In genomic region chr6:121130773-121131172, GRCm38 (mm10) we compare ENCODE assay signal across 8 mouse cellular contexts. TPM values are rescaled to one million over a fixed set of nuclear protein-coding genes. Genes with fewer than 3 reads are reported as not detected.
A peak's percentile ranks its signal among the peaks of the same experiment; 100 is the strongest.
DNase-seq lines count a peak whose midpoint lies in the region; ATAC-seq and TF ChIP-seq lines count a peak whose summit lies in the region.

Gene Mical3, minus strand, starts transcription at chr6:121130999.

- H3K4me1 ChIP-seq in hindbrain, postnatal 0 days (ENCODE audit: insufficient read depth, low read length) = 0 out of 2 replicates have a peak, but pooled peaks cover 3% of the 10 kb centered on the region
- peaks cover 8% of the 10 kb centered on the region for H3K4me1 ChIP-seq in liver, embryonic 11.5 days (replicated peaks; ENCODE audit: control insufficient read depth, insufficient read depth, low read length)

- no peaks in the 10 kb centered on the region for H3K27me3 ChIP-seq in hindbrain, postnatal 0 days (ENCODE audit: insufficient read depth, low read length)
- peaks cover 39% of the 10 kb centered on the region for H3K27me3 ChIP-seq in liver, embryonic 11.5 days (replicated peaks; ENCODE audit: control insufficient read depth, insufficient read depth, low read length)

- H3K36me3 ChIP-seq in hindbrain, postnatal 0 days (ENCODE audit: insufficient read depth, low read length) = no peaks in the 10 kb centered on the region
- H3K36me3 ChIP-seq in liver, embryonic 11.5 days (ENCODE audit: control insufficient read depth, insufficient read depth, low read length) = no peaks in the 10 kb centered on the region

- peak; percentile 53 for TF ChIP-seq CTCF in hindbrain, postnatal 0 days (IDR thresholded peaks at IDR 0.05; ENCODE audit: low read depth)

- under 1% methylated on average over 17 of the region's 17 CpGs for WGBS in hindbrain, postnatal 0 days
- WGBS in liver, embryonic 11.5 days = 2% methylated on average over 17 of the region's 17 CpGs

- H3K9me3 ChIP-seq in hindbrain, postnatal 0 days (ENCODE audit: low read length) = no peaks in the 10 kb centered on the region
- H3K9me3 ChIP-seq in liver, embryonic 11.5 days (ENCODE audit: control insufficient read depth, low read length) = no peaks in the 10 kb centered on the region

- peak within 1 kb of the TSS; percentile 40 for H3K4me3 ChIP-seq in hindbrain, postnatal 0 days (ENCODE audit: low read length)
- peak within 1 kb of the TSS; percentile 37 for H3K4me3 ChIP-seq in liver, embryonic 11.5 days (ENCODE audit: low read depth, low read length)

- DNase-seq in CD4-positive, CD25-positive, alpha-beta regulatory T cell, adult 2 months (ENCODE audit: low read depth, low spot score) = peak; percentile 76
- DNase-seq in R1 (ENCODE audit: low read depth, low spot score) = peak; percentile 83
- peak; percentile 39 to 61 for DNase-seq in cerebellum, postnatal 4 days (ENCODE audit: low spot score in 2 of 2)
- DNase-seq in frontal cortex, postnatal 36 days (ENCODE audit: low spot score in 2 of 2) = peak; percentile 77 to 79
- DNase-seq in hindbrain, postnatal 0 days (ENCODE audit: low spot score) = peak; percentile 88
- no peak for DNase-seq in liver, embryonic 11.5 days (ENCODE audit: low spot score)
- DNase-seq in right cerebral cortex, adult 18-20 months = peak; percentile 87
- no peak for DNase-seq in urinary bladder, postnatal 10 days (ENCODE audit: low spot score)

- H3K9ac ChIP-seq in hindbrain, postnatal 0 days (replicated peaks; ENCODE audit: low read length) = peak within 1 kb of the TSS; percentile 57
- H3K9ac ChIP-seq in liver, embryonic 11.5 days (ENCODE audit: low read depth, low read length) = peak within 1 kb of the TSS; percentile 28; the same call in 1 of the 2 replicates

- peak within 1 kb of the TSS; percentile 88 for H3K27ac ChIP-seq in hindbrain, postnatal 0 days
- no peak within 1 kb of the TSS; the same call in 1 of the 2 replicates for H3K27ac ChIP-seq in liver, embryonic 11.5 days (ENCODE audit: low read depth, low read length)

- peak within 1 kb of the TSS; percentile 68 for H3K4me2 ChIP-seq in hindbrain, postnatal 0 days (ENCODE audit: low read depth, low read length)
- H3K4me2 ChIP-seq in liver, embryonic 11.5 days = peak within 1 kb of the TSS; percentile 85

- ATAC-seq in hindbrain, postnatal 0 days = peak; percentile 76
- ATAC-seq in liver, embryonic 11.5 days (replicated peaks; ENCODE audit: low FRiP score) = no peak

RNA-seq across cellular contexts. Expression of gene Mical3, which starts in this region (rescaled TPM):
- total RNA-seq in hindbrain, postnatal 0 days (2014; rRNA removed) = 60.2 and 66.9 TPM in 2 replicates
- 19.3 and 19.8 TPM in 2 replicates for polyA plus RNA-seq in hindbrain, postnatal 0 days (2015; fragmentation: Nextera tagmentation; extraction: Ambion mirVana)
- 16.6 and 20.2 TPM in 2 replicates for polyA plus RNA-seq in liver, embryonic 11.5 days (2014; fragmentation: Nextera tagmentation; extraction: Ambion mirVana)

Comparison
In these comparisons a context has a peak if more than half of its experiments do, and no peak if none do; other contexts are left out.
1. DNase-seq: peak in CD4-positive, CD25-positive, alpha-beta regulatory T cell, adult 2 months (single experiment), R1 (single experiment), cerebellum, postnatal 4 days (2 of 2), frontal cortex, postnatal 36 days (2 of 2), hindbrain, postnatal 0 days (single experiment) and right cerebral cortex, adult 18-20 months (single experiment); none in liver, embryonic 11.5 days (single experiment) and urinary bladder, postnatal 10 days (single experiment).